Mouse (Mus musculus) T-helper 1 cell (primary cell): Measurements from ENCODE around the gene Exoc4.

ENCODE experiments used
- in situ Hi-C: fragments of 300-600 bp; cut with MboI, MseI; formaldehyde crosslinking; loops from one replicate; pipeline ENCODE4 v1.15.1; 2025; ENCODE audit warnings: high pct_unique_total_duplicates

Exoc4 gene

DNA sequence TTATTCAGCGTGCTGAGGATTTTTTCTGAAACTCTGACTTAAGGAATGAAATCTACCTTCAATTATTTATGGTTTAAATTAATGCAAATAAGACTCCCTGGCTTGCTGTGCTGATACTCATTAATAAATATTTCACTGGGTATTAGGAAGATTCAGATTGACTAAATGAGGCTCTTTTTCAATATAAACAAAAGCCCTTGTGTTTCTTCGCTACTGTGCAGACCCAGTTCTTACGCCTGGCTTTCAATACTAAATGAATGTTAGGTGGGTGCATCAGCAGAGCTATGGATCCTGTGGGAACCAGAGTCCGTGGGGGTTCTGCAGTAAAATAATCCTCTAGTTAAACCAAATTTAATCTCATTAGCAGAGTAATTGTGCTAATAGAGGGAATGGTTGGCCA lies 490.4 kb downstream of the Exoc4 start:
- in situ Hi-C loops, result no loop called here

GRCm38 (mm10) chr6:33755976-33756375 lies 507.1 kb downstream of the Exoc4 start:
- in situ Hi-C loops, result no loop called here

DNA sequence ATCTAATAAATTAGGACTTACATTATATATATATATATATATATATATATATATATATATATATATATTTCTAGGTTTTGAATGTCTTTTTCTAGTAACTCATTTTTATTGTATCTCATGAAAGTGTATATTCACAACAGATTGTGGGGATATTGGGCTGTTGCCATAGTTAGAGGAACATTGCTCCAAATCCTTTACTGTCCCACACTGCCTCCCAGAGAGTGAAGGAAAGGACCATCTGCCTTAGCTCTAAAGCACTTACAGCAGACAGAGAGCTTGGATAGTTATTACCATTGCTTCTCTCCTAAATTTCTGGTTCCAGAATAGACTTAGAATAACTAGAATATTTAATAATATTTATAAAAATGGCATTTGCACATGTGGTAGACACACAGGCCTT lies 512.7 kb downstream of the Exoc4 start:
- in situ Hi-C loops, result no loop called here

DNA sequence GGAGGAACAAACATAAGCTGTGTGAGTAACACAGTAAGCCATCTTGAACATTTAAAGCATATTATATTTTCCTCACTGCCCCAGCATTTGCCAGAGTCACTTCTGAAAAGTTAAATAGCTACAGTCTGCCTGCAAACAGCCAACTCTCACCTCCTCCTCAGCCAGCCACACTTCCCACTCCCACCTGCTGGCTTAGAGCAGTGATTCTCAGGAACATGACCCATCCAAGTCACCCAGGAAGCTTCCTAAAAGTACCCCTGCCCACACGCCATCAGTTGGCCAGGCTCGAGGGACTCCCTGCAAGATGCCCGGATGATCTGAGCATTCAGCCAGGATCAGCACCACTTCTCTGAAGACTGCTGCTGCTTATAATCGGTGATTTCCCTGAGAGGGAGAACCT lies 514.4 kb downstream of the Exoc4 start:
- in situ Hi-C loops, result no loop called here

- in situ Hi-C loops, result no loop called here
Measured at GRCm38 (mm10) chr6:33763970-33764369, 515.1 kb downstream of the Exoc4 start.

- in situ Hi-C loops, result no loop called here
Measured at GRCm38 (mm10) chr6:33769251-33769650, 520.4 kb downstream of the Exoc4 start.

DNA sequence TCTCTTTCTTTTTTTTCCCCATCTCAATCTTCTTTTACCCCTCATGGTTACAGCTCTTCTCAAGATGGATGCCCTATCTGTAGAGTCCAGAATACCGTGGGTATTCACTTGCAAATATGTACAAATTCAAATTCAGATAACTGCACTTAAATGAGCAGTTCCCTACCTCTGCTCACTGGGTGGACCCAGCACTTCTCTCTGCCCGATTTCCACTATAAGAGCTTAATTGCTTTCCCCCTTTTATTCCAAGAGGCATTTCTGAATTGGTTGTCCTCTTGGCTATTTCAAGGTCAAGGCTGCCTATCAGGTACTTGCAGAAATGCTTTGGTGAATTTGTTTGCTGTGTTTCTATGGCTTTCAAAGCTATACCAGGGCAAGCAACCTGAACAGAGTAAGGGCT lies 521.1 kb downstream of the Exoc4 start:
- in situ Hi-C loops, result no loop called here

- in situ Hi-C loops, result no loop called here
Measured at GRCm38 (mm10) chr6:33772551-33773315, 523.8 kb downstream of the Exoc4 start.

DNA sequence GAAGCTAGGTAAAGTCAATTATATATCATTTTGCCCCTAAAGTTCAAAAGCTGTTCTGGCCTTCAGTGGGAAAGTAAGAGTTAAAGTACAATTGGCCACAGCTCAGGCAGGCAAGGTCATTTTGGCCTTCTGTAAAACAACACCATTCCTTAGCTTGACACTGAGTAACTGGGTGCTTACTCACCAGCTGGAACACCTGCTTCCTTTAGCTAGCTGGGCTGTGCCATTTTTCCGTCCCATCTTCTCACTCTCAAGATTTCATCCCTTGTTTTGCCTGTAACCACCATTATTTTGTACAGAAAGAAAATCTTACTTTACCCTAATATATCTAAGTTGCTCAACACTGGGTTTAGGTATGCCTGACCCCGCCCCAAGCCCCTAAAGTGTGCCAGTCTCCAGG lies 543.7 kb downstream of the Exoc4 start:
- in situ Hi-C loops, result no loop called here

DNA sequence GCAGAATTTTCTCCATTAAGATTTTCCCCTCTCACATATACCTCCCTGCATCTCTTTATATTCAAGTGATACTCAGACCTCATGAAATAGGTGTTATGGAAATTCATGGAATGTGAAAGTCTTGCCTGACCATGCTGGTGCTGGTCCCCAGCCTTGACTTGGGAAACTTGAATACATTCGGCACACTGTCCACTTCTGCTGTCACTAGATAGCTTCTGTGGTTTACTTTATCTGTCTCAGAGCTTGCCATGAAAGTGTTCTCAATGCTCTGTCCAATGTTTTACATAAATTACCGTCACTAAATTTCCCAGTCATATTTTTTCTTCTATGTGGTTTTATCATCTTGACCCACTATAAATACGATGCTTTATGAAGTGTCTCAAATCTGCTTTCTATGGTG lies 552.4 kb downstream of the Exoc4 start:
- in situ Hi-C loops, result no loop called here

DNA sequence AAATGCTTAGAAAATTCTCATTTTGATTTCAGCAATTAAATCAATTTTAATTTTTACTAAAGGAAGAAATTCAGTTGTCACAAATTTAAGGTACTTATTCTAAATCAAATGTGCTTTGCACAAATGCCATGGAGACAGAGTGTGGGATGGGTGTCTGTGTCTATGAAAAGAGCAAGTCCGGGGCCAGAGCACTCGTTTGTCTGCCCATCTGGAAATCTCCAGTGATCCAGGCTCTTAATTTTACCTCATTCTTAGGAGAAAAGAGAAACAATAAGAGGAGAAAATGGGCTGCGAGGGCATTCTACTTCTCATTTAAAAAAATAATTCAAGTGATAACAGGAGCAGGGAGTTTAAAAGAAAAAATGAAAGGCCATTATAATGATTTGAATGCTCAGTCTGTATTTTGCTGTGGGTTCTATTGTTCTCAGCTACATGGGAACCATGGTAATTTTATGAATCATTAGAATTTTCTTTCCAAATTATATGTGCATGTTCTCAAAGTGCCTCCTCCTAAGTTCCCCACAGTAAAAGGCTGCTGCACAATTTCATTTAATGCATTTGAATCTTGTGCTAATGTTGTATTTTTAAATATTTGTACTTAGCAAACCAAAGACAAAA lies 554.7 kb downstream of the Exoc4 start:
- in situ Hi-C loops, result no loop called here

- in situ Hi-C loops, result no loop called here
Measured at GRCm38 (mm10) chr6:33804775-33805174, 555.9 kb downstream of the Exoc4 start.

DNA sequence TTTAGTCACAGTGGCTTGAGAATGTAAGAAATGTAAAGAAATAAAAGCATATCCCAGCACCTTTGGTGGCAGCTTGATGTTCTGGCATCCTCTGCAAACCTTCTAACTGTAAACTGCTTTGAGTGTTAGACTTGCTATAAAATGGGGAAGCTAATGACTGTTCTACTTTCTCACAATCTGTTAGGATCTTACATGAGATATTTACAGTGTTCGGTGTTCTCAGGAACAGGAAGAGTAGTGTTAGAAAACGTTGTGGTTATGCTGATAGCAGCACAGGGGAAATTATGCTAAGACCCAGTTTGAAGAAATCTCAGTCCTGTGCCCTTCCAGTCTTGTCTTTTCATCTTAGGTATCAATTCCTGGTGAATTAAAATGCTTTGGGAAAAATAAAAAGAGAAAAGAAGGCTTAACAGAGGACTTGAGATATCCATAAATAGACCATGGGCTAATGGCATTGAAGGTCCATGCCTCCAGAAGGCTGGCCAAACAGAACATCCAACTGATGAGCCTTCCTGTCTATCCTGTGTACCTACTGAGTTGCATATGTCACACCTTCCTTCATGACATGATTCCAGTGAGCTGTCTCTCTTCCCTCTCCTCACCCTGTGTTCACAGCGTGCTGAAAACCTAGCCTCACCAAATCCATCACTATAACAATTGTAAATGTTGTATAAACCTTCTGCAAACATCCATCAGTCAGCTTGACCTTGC lies 557.3 kb downstream of the Exoc4 start:
- in situ Hi-C loops, result no loop called here

DNA sequence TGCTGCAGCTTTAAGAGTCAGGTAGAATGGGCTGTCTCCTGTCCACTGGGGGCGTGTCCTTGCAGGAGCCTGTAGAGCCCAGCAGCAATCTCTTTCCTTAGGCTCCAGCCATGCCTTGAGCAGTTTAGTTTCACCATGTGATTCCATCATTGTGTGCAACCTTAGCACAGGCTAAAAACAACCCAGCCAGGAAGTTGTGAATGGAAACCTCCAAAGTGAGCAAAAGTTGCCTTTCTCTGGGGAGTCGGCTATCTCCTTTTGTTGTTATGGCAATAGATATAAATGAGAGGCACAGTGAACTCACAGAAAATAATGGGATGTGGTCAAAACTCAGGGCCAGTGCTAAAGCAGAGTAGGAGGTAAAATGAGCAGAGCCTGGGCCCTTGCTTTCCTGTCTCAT lies 565.5 kb downstream of the Exoc4 start:
- in situ Hi-C loops, result no loop called here

GRCm38 (mm10) chr6:33823171-33823570 lies 574.3 kb downstream of the Exoc4 start:
- in situ Hi-C loops, result no loop called here

- in situ Hi-C loops, result no loop called here
Measured at GRCm38 (mm10) chr6:33823777-33824302, 575.0 kb downstream of the Exoc4 start.

GRCm38 (mm10) chr6:33828499-33828898 lies 579.6 kb downstream of the Exoc4 start:
- in situ Hi-C loops, result no loop called here

- in situ Hi-C loops, result no loop called here
Measured at GRCm38 (mm10) chr6:33829261-33829660, 580.4 kb downstream of the Exoc4 start.

- in situ Hi-C loops, result no loop called here
Measured at GRCm38 (mm10) chr6:33831276-33831675, 582.4 kb downstream of the Exoc4 start.

GRCm38 (mm10) chr6:33832978-33833377 lies 584.1 kb downstream of the Exoc4 start:
- in situ Hi-C loops, result no loop called here

DNA sequence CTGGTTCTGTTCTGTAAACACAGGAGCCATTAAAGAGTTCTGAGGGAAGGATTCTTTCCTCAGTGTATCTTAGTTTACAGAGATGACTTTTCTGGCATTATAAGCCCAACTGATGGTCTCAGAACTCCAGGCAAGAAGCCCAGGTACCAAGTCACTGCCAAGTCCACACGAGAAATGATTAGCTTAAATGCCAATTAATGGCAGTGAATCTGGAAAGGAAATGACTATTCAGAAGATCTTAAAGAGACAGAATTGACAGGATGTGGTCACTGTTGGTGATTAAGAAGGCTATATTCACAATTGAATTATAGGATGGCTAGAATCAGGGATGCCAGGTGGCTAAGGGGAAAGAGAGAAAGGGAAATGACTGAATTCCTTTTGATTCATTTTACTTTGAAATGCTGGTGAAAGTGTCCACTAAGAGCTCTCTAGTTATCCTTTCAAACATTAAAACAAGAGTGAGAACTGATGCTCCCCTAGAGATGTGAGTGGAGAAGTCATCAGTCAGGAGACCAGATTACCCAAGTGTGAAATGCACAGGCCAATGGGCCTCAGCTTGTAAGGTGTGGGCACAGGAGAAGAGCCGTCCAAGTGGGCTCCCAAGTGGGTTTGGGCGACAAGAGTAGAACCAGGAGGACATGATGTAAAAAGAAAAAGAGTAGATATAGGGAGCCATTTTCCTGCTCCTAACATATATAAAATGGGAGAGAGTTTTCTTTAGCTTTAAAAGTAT lies 587.3 kb downstream of the Exoc4 start:
- in situ Hi-C loops, result no loop called here

DNA sequence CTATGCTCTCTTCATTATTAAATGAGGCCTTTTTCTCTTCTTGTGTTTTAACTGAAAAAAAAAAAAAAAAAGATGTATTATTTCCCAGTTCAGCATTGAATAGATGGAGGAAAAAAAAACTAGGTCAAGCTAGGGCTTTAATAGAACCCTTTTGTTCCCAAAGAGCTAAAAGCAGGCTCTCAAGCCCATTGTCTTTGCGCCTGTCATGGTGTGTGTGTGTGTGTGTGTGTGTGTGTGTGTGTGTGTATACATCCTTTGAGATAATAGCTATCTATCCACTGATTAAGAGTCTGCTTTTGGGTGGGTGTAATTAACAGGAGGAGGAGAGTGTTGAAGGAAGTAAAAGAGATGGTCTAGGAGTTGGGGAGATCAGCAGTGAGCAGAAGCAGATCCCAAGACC lies 594.0 kb downstream of the Exoc4 start:
- in situ Hi-C loops, result no loop called here
